Mouse (Mus musculus) liver, postnatal 0 days (tissue): ENCODE results near the gene Kctd19.

Experiments
- CTCF ChIP-seq: sonication (generic); IDR thresholded peaks from 2 replicates; pipeline ENCODE4 v1.5.1; 2016; ENCODE audit warnings: antibody characterized with exemption, low read depth
- EP300 ChIP-seq: IDR thresholded peaks from 2 replicates; pipeline ENCODE4 v1.6.1; 2016; ENCODE audit warnings: antibody characterized with exemption, low read depth, mild to moderate bottlenecking

DNA sequence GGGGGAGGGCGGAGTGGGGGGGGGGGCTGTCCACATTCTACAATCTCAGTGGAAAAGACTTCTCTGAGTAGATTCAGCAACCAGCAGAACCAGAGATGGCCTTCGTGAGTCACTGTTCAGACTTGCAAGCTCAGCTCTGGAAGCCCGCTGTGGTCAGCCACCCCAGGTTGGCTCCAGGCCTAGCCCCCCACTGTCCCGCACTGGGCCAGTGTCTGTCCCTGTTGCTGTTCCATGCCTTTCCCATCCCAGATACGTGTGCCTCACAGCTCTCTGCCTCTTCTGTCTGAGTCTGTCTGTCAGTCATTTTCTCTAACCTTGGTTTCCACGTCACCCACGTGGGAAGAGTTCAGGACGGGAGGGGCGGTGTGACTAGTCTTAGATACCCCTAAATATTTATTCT is 40.8 kb downstream of the Kctd19 start:
- TF ChIP-seq CTCF (no peak), EP300 (no peak)
